Mouse (Mus musculus) cortical plate, adult 2 months (tissue): ENCODE data around the gene Ppa1. TPM values are rescaled to one million over a fixed set of nuclear protein-coding genes. Genes with fewer than 3 reads are reported as not detected.

Experiments used
- H3K27ac ChIP-seq: fragments of 200-500 bp; 2 replicates; pipeline ENCODE4 v1.5.1; 2012; ENCODE audit warnings: low read length, control low read depth, inconsistent platforms; ENCODE audit not compliant: insufficient read depth
- H3K4me1 ChIP-seq: fragments of 200-500 bp; 2 replicates; pipeline ENCODE4 v1.6.1; 2011; ENCODE audit warnings: low read length; ENCODE audit not compliant: control insufficient read depth, insufficient read depth
- H3K4me3 ChIP-seq: fragments of 200-500 bp; 2 replicates; pipeline ENCODE4 v1.5.1; 2011; ENCODE audit warnings: mild to moderate bottlenecking, low read length, control low read depth; ENCODE audit not compliant: insufficient read depth
- CTCF ChIP-seq: fragments of 200-500 bp; IDR thresholded peaks from 2 replicates; pipeline ENCODE4 v1.5.1; 2011; ENCODE audit warnings: mild to moderate bottlenecking, control low read depth, low read length; ENCODE audit not compliant: insufficient read depth; ENCODE audit errors: extremely low read depth
- POLR2A ChIP-seq: fragments of 200-500 bp; IDR thresholded peaks from 2 replicates; pipeline ENCODE4 v1.6.1; 2011; ENCODE audit warnings: mild to moderate bottlenecking, low read length, control low read depth; ENCODE audit not compliant: insufficient read depth; ENCODE audit errors: extremely low read depth
- polyA plus RNA-seq: library from polyadenylated mRNA; depleted of rRNA; stranded (reverse); fragments of >200 nt; gene quantifications from 2 replicates; pipeline ENCODE4 v1.2.3, GENCODE M21; 2012

Gene Ppa1
- polyA plus RNA-seq, 1 experiment: 108 TPM

DNA sequence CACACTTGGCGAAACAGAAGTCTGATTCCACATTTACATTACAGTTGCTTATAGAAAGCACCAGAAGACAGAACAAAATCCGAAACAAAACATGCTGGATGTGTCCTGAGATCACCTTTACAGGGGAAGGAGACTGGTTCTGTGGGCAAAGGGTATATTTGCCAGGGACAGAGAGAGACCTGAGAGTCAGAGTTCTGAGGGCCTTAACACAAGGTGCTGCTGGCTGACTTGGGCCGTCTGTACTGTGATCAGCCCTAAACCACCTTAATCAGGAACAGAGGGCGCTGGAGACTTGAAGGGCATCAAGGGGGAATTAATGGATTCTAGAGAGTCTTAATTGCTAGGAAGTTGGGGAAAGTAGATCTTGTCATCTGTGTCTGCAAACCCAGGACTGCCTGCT is 45.2 kb downstream of the Ppa1 start:
- TF ChIP-seq POLR2A (no peak), CTCF (no peak)
- Histone ChIP-seq H3K27ac (no peak overlapping the region), H3K4me3 (no peak overlapping the region), H3K4me1 (peaks cover 9% of the 10 kb centered on the region)

DNA sequence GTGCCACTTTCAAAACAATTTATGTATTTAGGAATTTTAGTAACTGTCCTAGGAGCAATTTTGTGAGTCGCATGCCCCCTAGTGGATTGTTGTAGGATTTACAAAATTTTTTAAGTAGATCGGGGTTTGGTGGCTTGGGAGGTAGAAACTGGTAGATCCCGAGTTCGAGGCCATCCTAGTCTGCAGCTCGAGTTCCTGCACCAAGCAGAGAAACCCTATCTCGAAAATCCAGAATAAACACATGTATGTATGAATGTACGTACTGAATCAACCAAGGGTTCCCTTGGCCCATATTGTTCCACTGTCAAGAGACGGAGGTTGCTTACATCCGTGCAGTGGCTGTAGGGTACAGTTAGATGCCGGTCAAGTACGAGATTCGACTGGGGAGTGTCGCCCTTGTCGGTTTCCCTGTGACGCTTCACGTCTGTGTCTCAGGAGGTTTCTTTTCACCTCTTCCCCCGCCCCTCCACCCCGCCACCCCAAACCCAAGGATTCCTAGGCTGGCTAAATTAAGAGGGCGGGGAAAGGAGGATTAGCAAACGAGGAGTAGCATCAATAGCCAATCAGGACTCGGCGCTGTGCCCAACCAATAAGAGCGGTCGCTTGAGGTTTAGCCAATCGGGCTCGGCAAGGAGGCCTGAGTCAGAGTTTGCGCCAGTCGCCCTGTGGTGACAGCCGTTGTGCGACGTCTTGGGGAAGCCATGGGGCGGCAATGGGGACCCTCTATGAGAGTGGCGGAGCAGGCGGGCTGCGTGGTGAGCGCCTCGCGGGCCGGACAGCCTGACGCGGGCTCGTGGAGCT is 46.7 kb downstream of the Ppa1 start, which contains the start of gene Tysnd1:
Gene Tysnd1 (plus strand): TSS at position 645 of the 801 bp plus-strand sequence.
- peak within 1 kb of the TSS; percentile 49; the same call in 1 of the 2 replicates for H3K27ac ChIP-seq
- H3K4me3 ChIP-seq: peak within 1 kb of the TSS; percentile 62
- H3K4me1 ChIP-seq: peaks cover 9% of the 10 kb centered on the region
- TF ChIP-seq POLR2A (peak; percentile 74; the same call in 1 of the 2 replicates), CTCF (no peak)

DNA sequence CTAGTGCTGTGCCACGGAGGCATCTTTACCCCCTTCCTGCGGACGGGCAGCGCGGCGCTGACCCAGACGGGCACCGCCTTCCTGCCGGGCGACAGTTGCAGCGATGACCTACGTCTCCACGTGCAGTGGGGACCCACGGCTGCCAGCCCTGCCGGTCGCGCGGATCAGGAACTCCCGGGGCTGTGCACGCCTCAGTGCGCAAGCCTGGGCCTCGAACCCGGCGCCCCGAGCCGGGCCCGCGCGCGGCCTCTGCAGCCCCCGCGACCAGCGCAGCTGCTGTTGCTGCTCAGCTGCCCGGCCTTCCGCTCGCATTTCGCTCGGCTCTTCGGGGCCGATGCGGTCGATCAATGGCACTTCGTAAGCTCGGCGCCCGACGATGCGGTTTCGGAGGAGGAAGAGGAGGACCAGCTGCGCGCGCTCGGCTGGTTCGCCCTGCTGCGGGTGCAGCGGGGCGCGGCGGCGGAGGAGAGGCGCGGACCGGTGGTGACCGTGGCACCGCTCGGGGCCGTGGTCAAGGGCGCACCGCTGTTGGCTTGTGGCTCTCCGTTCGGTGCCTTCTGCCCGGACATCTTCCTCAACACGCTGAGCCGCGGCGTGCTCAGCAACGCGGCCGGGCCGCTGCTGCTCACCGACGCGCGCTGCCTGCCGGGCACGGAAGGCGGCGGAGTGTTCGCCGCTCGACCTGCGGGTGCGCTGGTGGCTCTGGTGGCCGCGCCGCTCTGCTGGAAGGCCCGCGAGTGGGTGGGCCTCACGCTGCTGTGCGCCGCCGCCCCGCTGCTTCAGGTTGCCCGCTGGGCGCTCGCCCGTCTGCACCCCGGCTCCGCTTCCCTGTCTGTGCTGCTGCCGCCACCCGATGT is 47.6 kb downstream of the Ppa1 start:
- TF ChIP-seq CTCF (no peak), POLR2A (no peak)
- H3K27ac ChIP-seq: no peak overlapping the region
- peaks cover 9% of the 10 kb centered on the region for H3K4me1 ChIP-seq
- H3K4me3 ChIP-seq: peak overlapping the region; percentile 62

DNA sequence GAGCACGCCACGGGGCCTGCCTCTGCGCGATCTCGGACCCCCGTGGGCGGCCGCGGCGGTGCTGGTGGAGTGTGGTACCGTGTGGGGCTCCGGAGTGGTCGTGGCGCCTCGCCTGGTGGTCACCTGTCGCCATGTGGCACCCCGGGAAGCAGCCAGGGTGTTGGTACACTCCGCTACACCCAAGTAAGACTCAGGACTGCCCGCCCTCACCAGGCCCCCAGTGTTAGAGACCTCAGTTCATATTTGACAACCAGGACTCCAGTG is 48.1 kb downstream of the Ppa1 start:
- H3K27ac ChIP-seq: no peak overlapping the region
- peak overlapping the region; percentile 62 for H3K4me3 ChIP-seq
- H3K4me1 ChIP-seq: peaks cover 9% of the 10 kb centered on the region
- TF ChIP-seq POLR2A (no peak), CTCF (no peak)

DNA sequence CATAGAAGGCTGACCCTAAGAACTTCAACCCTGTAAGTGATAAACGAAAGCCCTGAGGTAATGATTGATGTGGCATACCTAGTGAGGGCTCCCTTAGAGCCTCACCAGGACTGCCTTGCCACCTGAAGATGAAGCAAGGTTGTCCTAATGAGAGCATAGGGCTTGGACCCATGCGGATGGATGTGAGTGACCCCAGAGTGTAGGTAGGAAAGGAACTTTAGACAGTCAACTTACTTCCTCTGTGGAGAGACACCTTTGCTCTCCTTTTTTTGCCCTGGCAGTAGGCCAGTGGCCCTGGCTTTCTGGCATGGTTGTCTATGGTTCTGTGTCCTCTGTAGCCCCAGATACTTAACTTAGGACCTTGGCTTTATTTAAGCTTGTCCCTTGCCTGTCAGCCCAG is 48.7 kb downstream of the Ppa1 start:
- Histone ChIP-seq H3K4me3 (peak overlapping the region; percentile 62), H3K4me1 (peaks cover 9% of the 10 kb centered on the region), H3K27ac (no peak overlapping the region)
- TF ChIP-seq POLR2A (no peak), CTCF (no peak)

DNA sequence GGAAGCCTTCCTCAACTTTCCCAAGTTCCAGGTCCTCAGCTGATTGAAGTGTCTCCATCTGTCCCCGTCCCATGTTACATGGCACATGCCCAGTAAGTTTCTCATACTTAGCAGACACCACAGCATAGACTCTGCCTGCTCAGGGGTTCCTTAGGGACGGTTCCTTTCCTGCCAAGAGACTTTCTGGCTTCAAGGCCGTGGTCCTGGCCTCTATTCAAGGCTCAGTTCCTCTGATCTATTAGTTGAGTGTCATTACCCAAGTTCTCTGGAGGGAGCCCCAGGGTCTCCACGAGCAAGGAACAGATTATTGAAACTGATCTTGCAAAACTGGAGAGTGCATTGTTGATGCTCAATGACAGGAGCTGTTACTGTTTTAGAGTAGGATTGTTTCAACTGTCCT is 56.3 kb downstream of the Ppa1 start:
- TF ChIP-seq CTCF (no peak), POLR2A (no peak)
- H3K27ac ChIP-seq: no peak overlapping the region
- H3K4me1 ChIP-seq: no peaks in the 10 kb centered on the region
- H3K4me3 ChIP-seq: no peak overlapping the region

DNA sequence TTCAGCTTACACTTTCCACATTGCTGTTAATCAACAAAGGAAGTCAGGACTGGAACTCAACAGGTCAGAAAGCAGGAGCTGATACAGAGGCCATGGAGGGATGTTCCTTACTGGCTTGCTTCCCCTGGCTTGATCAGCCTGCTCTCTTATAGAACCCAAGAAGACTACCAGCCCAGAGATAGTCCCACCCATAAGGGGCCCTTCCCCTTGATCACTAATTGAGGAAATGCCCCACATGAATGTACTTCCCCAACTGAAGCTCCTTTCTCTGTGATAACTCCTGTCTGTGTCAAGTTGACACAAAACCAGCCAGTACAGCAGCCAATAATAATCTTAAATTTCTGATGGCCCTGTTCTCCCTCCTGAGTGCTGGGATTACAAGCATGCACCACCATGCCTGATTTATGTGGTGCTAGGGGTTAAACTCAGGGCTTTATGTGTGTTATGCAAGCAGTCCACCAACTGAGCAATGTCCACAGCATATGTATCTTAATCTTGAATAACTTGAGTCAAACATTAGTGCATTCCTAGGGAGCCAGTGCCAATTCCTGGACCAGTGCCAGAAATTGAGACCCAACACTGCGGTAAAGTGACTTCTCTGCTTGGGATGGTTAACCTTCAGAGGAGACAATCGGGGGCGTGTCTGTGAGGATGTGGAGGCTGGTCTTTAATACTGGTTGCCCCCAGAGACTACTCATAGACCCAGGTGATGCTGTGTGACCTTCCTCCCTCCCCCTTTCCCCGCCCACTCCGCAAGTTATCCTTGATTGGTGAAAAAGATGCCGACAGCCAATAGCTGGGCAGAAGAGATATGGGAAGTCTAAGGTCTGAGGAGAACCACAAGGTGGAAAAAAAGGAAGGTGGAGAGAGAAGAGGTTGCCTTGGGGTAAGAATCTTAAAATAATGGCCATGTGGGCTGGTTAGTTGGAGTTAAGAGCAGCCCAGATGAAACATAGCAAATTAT is 58.3 kb downstream of the Ppa1 start:
- H3K4me3 ChIP-seq: no peak overlapping the region
- TF ChIP-seq CTCF: no peak
- no peak for TF ChIP-seq POLR2A
- H3K4me1 ChIP-seq: no peaks in the 10 kb centered on the region
- no peak overlapping the region for H3K27ac ChIP-seq

DNA sequence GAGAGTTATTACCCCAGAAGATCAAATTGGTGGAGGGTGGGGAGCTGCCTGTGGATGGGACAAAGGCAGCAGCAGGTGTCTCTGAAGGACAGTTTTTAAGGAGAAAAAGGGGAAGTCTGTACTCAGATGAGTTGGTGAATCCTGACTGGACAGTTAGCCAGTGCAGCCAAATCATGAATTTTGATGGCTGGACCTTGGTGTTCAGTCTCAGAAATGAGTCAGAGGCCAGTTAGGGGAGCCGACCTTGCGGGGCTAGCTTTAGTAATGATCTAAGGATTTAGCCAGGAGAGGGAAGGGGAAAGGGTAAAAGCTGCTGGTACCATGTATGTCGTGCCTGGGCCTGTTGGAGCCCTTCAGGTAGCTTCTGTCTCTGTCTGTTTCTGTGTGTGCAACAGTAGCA is 65.2 kb downstream of the Ppa1 start:
- H3K4me1 ChIP-seq: no peaks in the 10 kb centered on the region
- no peak overlapping the region for H3K4me3 ChIP-seq
- TF ChIP-seq POLR2A: no peak
- TF ChIP-seq CTCF: no peak
- no peak overlapping the region for H3K27ac ChIP-seq

DNA sequence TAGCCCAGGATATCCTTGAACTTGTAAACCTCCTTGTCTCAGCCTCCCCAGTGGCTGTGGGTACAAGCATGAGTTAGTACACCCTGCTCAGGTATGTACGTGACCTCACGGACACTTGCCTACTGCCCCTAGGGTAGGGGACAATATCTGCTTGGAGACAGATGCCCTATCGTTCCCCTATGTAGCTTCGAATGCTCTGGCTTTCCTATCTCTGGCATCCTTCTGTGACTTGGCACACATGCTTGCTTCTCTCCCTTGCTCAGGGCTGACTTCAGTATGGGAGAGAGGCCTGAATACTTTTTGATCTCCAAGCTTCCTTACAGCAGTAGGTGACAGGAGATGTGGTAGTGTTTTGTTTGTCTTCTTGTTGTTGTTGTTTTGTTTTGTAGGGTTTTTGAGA is 65.8 kb downstream of the Ppa1 start:
- Histone ChIP-seq H3K4me1 (no peaks in the 10 kb centered on the region), H3K27ac (no peak overlapping the region), H3K4me3 (no peak overlapping the region)
- no peak for TF ChIP-seq POLR2A
- TF ChIP-seq CTCF: no peak
